Mouse (Mus musculus): ENCODE results near the gene Arl8a.

Gene Arl8a

GRCm38 (mm10) chr1:135199014-135199819 lies 52.6 kb downstream of the Arl8a start:
- peak; percentile 100 for DNase-seq (ENCODE audit: low read depth, low spot score)

GRCm38 (mm10) chr1:135200400-135200799 lies 53.8 kb downstream of the Arl8a start:
- peak; percentile 77 for DNase-seq (ENCODE audit: low read depth, low spot score)

- DNase-seq (ENCODE audit: low read depth, low spot score): no peak
Measured at GRCm38 (mm10) chr1:135204196-135205126, 57.8 kb downstream of the Arl8a start.

GRCm38 (mm10) chr1:135205257-135205656 lies 58.6 kb downstream of the Arl8a start:
- DNase-seq (ENCODE audit: low read depth, low spot score): peak; percentile 74

Data from ES-CJ7 (cell line).